Mouse (Mus musculus) inflammation-experienced regulatory T-cells, adult 6 months (primary cell): ENCODE measurements around the gene Twnk. TPM values are rescaled to one million over a fixed set of nuclear protein-coding genes. Genes with fewer than 3 reads are reported as not detected.

ENCODE experiments used
- ATAC-seq: one replicate; pipeline ENCODE4 v1.8.0; 2017
- polyA plus RNA-seq, 3 experiments: library from polyadenylated mRNA; unstranded; fragments of 100-300 nt; shearing (Covaris generic); gene quantifications; one replicate each; pipeline ENCODE4 v1.2.1; 2017

Gene Twnk
- 10 to 100 TPM in 1 of 3 experiments, 1 to 10 TPM in 2; 4.7 to 10.7 (median 9.8) TPM for polyA plus RNA-seq

DNA sequence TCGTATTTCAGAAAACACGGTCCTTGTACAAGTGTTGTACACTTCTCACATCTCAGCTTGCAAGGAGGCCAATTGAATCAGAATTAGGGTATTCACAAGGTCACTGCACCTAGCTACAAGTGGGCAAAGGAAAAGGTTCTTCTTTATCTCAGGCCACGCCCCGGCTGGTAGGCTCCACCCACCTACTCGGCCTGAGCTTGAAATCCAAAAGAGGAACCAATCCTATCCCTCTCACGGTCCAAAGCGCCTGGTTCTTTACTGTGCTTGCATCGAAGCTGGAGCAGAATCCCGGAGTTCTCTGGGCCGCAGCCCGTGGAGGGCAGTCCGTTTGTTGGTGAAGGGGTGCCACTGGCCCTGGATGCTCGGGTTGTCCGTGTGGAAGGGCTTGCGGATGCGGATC lies at the start of gene Twnk:
Gene Twnk (plus strand): TSS at position 220 of the 400 bp plus-strand sequence.
- ATAC-seq: no peak

DNA sequence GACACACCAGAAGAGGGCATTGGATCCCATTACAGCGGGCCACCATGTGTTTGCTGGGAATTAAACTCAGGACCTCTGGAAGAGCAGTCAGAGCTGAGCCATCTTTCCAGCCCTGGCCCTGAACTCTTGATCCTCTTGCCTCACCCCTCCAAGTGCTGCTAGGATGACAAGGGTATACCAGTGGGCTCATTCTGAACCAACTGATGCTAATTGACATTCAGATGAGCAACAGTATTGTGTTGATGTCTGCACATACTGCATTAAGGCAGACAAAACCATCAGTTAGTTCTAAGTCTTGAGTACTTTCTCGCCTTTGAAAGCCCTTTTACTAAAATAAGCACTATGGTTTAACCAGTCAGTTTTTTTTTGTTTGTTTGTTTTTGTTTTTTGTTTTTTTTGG lies 45.8 kb upstream of the Twnk start:
- ATAC-seq: no peak

DNA sequence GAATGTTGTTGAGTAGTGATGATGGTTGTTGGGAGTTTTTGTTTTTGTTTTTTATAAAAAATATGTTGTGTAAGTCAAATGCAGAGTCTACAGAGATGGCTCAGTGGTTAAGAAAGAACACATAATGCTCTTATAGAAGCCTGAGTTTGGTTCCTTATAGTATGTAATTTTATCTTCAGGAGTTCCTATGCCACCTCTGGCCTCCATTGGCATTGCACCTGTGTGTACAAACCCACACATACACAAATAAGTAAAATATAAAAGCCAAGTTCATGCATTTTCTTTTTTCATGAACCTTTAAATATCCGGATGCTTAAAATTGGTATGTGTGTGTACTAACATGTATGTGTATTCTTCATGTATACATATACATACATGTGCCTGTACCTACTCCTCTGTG lies 39.5 kb upstream of the Twnk start:
- no peak for ATAC-seq

GRCm38 (mm10) chr19:44968329-44968728 lies 37.1 kb upstream of the Twnk start:
- no peak for ATAC-seq

DNA sequence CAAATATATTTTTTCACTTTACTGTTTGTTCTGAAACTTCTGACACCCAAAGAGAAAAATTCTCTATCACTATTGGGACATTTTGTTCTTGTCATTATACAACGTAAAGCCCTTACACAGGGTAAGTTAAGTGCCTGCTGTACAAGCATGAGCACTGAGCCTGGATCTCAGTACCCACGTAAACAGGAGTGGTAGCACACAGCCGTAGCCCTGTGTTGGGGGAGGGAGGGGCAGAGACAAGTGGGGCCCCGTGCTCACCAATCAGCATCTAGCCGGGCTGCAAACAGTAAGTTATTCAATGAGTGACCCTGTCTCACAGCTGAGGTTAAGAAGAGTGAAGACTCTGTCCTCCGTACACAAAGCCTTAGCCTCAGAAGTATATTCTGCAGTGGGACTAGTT lies 28.8 kb upstream of the Twnk start:
- no peak for ATAC-seq

GRCm38 (mm10) chr19:44977148-44977547 lies 28.3 kb upstream of the Twnk start:
- ATAC-seq: no peak

GRCm38 (mm10) chr19:44980787-44981186 lies 24.7 kb upstream of the Twnk start:
- ATAC-seq: no peak

DNA sequence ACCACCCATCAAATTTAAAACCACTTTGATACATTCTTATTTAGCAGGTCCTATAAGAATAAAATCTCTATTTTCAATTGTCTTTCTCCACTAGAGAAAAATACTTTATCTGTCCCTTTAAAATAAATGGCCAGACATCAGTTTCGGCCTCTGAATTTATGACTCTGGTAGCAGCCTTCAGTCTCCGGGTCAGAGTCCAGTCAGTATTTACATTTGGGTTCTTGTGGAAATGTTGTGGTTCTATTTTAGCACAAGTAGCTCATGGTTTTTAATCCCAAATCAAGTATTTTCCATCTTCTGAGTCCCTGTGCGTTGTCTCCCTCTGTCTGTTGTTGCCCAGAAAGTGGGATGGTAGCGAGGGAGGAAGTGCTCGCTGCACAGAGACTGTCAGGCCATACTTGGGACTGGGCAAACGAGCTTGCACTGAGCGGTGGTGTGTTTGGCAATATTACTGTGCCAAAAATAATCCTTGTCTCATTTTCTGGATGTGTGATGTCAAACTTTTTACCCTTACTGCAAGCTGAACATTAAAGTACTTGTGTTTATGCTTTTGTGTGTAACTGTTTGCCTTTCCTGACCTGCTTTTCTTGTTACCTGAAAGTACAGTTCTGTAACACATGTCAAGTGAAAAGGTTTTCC lies 22.9 kb upstream of the Twnk start:
- ATAC-seq: no peak

GRCm38 (mm10) chr19:44983366-44983765 lies 22.1 kb upstream of the Twnk start:
- no peak for ATAC-seq

DNA sequence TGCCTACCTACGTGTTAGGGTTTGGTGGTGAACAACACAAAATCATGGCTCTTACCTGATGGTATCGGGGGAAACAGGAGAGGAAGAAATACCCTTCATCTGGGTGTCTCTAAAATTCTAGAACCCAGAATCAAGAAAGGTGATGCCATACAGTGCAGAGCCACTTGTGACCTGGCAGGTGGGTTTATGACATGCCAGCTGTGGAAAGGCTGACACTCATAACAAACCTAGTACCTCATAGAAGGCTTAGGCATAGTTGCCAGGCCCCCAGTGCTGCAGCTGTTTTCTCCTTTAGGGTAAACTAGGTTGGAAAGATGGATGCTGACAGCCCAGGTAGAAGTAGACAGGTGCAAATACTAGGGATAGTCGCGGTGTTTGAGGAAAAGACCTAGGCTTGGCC lies 21.0 kb upstream of the Twnk start:
- no peak for ATAC-seq

GRCm38 (mm10) chr19:44985159-44985988 lies 20.1 kb upstream of the Twnk start:
- no peak for ATAC-seq

DNA sequence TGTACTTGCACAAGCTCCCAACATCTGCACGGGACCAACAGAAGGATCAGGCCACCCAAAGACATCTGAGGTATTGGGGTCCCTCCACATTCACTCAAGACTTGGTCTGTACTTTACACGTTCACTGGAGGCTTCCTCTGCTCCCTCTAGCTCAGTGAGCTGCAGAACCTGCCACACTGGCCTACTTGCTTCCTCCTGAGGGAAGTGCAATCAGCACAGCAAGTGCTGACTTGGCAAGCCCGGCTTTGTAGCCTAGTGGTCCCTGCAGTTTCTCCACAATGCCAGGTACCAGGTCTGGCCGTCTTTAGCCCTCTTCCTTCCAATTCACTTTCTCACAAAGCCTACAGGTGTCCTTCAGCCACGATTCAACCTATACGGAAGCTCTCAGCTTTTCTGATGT lies 18.5 kb upstream of the Twnk start:
- ATAC-seq: no peak

GRCm38 (mm10) chr19:44987851-44988250 lies 17.6 kb upstream of the Twnk start:
- ATAC-seq: no peak

DNA sequence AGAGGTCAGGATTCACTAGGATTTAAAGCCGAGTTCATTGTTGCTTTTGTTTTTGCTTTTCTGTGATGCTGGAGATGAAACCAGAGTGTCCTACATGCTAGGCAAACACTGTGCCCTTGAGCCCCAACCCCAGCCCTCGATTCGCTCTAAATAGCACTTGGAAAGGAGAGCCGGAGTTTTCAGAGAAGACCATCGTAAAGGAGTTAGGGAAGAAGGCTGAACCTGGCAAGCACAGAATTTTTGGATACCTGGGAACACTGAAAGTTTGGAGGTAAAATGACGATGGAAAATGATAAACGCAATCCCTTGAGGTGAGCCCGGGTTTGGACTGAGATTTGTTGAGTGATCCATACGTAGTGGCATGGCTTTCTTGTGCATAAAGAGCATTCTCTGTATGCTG lies 17.1 kb upstream of the Twnk start:
- no peak for ATAC-seq

DNA sequence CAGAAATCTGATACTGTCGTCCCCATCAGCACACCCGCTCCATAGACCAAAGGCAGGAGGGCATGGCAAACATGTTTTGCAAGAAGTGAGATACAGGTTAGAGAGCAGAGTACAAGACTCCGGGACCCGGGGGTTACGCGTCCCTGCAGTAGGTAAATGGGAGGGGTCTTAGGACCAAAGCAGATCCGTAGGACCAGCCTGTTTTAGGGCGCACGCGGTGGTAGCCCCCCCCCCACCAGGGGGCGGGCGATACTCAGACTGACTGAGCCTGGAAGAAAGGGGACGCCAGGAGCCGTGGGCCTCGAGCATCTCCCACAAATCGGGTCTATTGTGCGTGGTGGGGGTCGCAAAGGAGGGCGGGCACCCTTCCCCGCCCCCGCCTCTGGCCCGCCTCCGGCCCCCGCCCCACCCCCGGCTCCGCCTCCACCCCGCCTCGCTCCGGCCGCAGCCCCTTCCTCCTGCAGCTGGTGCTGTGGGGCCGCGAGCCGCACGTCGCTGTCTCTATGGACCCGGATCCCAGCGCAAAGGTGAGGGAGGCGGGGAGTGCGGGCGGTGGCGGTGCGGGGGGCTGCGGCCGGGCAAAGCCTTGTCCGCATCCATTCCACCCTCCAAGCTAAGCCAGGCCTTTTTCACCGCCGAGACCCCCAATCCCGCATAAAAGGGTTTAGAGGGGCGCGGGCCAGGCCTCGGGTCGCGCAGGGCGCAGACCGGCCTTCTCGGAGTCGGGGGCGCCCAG lies 16.5 kb upstream of the Twnk start, which contains the start of gene Sema4g:
Gene Sema4g (plus strand): TSS at position 271 of the 736 bp plus-strand sequence.
- ATAC-seq: no peak

DNA sequence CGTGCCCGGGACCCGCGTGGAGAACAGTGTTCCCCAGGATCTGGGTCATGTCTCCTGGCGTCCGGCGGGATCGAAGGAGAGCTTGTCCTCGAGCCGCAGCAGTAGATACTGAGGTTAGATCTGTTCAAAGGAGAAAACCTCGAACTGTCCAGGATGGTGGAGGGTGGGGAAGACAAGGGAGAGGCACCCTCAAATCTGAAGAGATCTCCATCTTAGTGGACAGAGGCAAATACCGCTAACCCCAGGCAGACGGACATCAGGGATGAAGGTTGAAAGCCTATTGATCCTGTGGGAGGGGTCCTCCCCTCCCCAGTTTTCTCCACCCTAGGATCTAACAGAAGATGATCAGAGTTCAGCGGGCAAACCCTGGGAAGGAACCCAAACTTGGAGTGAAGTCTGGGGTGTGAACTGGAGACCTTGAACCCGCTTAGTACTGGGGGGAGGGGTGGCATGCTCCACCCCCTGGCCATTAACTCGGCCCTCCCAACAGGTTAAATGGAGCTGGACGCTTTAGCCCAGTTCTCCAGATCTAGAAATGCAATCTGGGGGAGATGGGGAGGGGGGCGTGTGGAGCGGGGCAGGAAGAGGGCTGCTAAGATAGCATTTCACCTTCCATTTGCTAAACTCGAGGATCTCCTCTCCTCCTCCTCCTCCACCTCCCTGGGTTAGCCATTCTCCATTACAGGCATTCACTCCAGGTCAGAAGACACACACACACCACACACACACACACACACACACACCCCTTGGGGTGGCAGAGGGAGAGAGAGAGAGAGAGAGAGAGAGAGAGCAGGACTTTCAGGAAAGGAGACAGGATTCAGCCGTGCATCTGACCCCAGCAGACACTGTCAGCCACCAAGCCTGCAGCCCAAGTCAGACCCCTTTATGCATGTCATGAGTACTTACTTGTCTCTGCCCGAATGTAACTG lies 15.6 kb upstream of the Twnk start:
- ATAC-seq: no peak

DNA sequence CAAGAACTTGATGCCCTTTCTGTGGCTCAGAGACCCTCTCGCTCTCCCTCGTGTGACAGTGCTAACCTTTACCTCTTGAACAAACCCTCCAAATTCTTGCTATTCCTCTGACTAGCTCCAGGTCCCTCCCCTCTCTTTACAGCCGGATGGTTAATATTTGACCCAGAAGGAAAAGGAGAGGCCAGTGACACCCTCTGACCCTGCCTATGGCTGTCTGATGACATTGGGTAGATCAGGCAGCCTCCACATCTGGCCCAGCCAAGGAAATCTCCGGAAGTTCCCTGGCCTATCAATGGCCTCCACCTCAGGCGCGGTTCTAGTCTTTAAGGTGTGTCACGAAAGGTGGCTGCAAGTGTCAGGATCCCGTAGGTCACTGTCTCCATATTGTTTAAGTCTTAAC lies 14.4 kb upstream of the Twnk start:
- ATAC-seq: no peak

DNA sequence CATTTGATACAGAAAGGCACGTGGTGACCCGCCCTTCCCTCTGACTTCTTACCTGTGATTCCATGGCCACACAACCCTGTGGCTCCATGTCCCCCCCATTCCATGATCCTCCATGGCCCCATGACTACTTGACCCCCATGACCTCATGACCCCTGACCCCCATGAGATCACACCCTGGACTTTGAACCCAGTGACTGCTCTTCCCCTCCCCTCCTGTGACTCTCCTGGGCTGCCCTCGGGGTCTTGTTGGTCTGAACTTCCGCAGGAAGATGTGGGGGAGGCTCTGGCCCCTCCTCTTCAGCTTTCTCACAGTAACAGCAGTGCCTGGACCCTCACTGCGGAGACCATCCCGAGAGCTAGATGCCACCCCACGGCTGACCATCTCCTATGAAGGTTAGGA lies 13.2 kb upstream of the Twnk start:
- no peak for ATAC-seq

DNA sequence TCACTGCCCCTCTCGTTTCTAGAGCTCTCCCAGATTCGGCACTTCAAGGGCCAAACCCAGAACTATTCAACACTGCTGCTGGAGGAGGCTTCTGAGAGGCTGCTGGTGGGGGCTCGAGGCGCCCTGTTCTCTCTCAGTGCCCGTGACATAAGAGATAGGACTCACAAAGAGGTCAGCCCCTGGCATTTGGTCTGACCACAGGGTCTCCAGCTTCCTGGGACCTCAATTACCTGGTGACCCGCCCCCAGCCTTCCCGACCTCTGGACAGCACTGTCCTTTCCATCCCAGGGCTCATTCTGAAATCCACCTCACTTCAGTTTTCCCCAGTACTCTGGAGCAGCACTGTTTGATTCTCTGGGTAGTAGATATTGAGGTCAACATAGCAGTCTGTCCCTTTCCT lies 12.8 kb upstream of the Twnk start:
- no peak for ATAC-seq

GRCm38 (mm10) chr19:44997786-44998185 lies 7.7 kb upstream of the Twnk start:
- ATAC-seq: no peak

DNA sequence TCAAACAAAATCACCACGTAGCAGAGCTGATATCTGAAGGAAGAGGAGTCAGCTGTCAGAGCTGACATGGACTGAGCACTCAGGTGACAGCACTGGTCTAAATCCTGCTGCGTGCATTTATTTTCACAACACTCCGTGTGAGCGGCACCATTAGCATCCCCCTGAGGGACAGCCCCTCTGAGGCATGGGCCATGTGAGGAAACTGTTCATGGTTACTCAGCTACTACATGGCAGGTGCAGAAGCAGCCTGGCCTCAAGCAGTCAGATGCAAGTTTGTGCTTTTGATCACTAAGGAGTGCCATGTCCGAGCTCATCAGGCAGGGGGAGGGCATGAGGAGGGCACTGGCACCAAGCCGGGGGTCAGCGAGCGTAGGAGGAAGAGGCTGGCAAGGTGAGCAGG lies 5.8 kb upstream of the Twnk start:
- ATAC-seq: no peak

GRCm38 (mm10) chr19:45002301-45002700 lies 3.2 kb upstream of the Twnk start:
- no peak for ATAC-seq
